Mouse (Mus musculus) c-Kit-positive CD71-negative TER-119-negative erythroid progenitor cells, embryonic 14.5 days (primary cell): ENCODE results near the gene Ccno.

Source experiments
- DNase-seq: peaks from one replicate; pipeline ENCODE4 v3.0.0-alpha.2; 2013; ENCODE audit warnings: low read depth

The Ccno gene

GRCm38 (mm10) chr13:112987532-112987943, at the start of gene Ccno:
TSS of gene Ccno (plus strand) at chr13:112987802.
- DNase-seq, result peak; percentile 79

DNA sequence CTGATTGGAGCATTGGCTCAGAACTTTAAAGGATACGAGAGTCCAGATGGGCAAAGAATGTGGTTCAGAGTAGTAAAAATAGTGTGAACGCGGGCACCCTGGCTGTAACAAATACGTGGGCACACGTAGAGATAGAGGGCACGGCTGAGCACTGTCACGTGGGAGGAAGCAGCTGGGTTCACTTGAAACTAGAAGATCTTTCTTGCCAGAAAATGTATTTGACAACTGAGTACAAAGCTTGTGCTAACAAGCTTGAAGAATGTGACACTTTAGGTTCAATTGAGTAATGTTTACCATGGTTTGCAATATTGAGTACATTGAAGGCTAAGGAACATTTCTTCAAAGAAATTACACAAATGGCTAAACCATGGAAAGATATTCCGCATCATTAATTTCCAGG, 49.5 kb upstream of the Ccno start:
- no peak for DNase-seq

DNA sequence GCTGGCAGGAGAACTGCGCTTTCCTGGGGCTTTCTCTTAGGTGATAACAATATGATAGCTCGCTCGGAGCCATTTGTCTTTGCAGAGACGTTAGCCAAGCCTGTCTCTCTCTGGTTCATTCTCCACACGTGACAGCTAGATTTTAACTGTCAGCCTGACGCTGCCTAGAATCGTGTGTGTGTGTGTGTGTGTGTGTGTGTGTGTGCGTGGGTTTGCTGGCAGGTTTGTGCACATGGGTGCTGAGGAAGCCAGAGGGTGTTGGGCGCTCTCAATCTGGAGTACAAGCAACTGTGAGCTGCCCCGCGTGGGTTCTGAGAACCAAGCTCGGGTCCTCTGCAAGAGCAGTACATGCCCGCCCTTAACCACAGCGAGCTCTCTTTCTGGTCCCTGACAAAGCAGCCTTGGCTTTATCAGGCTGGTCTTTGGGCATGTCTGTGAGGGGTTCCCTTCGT, 45.7 kb upstream of the Ccno start:
- no peak for DNase-seq

- DNase-seq, result no peak
Observed at GRCm38 (mm10) chr13:112945312-112945711, 42.3 kb upstream of the Ccno start.

DNA sequence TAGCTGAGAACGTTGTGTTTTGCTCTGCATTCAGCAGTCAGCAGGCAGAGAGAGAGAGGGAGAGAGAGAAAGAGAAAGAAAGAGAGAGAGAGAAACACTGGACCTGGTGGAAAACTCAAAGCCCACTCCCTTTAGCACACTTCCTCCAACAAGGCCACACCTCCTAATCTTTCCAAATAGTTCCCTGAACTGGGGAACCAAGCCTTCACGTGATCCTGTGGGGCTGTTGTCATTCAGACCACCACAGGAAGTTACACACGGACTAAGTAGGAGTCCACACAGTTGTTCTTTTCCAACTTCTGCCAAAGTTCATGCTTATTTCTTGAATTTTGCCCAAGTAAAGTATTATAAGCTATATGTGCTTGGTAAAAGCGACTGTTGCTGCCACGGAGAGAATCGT, 41.7 kb upstream of the Ccno start:
- DNase-seq, result no peak

DNA sequence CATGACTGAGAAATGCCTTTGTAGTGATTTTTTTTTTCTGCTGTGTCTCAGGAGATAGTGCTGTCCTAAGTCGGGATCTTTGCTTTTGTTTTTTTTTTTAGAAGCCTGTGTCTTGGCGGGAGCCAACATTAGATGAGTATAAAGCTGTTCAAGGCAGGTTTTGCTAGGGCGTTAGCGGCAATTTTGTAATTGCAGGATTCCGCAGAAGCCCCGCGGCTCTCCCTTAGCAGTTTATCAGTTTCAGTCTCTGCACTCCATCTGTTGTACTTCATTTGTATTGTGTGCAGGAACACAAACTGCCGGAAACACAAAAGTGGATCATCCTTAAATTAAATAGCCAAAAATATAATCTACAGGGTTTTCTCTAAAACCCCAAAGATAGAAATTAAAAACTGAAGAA, 33.5 kb upstream of the Ccno start:
- DNase-seq, result no peak

GRCm38 (mm10) chr13:112963081-112963480, 24.5 kb upstream of the Ccno start:
- DNase-seq, result no peak

DNA sequence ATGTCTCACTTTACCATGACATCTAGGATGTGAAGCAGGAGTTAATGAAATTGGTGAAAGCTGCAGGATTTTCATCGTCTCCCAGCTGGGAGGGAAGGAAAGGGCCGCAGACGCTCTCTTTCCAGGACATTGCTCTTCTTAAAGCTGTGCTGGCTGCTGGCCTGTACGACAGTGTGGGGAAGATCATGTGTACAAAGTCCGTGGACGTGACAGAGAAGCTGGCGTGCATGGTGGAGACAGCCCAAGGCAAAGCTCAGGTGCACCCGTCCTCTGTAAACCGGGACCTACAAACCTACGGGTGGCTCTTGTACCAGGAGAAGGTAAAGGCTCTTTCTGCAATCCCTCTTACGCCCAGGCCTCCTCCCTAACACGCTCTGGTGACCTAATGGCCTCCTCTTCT, 23.2 kb upstream of the Ccno start:
- DNase-seq, result no peak

DNA sequence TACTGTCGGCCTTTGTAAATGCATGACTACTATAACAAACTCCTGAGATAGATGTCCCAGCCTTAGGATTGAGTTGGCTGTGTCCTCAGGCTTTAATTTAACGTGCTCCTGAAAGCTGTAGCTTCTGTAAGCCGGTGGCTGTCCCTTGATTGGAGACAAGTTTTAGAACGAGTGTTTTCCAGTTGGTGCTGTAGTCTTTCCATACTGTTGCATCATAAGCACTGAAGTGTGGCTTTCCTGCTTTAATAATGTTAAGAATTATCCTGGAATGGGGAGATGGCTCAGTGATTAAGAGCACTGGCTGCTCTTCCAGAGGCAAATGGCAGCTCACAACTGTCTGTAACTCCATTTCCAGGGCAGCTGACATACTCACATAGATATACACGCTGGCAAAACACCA, 20.3 kb upstream of the Ccno start:
- DNase-seq, result no peak

GRCm38 (mm10) chr13:112976720-112977119, 10.9 kb upstream of the Ccno start:
- no peak for DNase-seq

GRCm38 (mm10) chr13:112985605-112986450, 1.8 kb upstream of the Ccno start:
- DNase-seq, result no peak

- no peak for DNase-seq
Observed at GRCm38 (mm10) chr13:112986451-112986950, 1.1 kb upstream of the Ccno start.

DNA sequence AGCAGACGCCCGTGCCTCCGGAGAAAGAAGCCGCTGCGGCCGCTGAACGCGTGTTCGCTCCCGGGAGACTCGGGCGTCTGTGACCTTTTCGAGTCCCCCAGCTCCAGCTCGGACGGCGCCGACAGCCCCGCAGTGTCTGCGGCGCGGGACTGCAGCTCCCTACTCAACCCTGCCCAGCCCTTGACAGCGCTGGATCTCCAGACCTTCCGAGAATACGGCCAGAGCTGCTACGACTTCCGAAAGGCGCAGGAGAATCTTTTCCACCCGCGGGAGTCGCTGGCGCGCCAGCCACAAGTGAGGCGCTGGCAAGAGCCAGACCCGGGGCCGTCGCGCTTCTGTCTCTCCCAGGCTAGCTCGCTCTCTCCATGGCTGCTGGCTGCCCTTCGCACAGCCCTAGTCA, 389 bp downstream of the Ccno start:
- no peak for DNase-seq

DNA sequence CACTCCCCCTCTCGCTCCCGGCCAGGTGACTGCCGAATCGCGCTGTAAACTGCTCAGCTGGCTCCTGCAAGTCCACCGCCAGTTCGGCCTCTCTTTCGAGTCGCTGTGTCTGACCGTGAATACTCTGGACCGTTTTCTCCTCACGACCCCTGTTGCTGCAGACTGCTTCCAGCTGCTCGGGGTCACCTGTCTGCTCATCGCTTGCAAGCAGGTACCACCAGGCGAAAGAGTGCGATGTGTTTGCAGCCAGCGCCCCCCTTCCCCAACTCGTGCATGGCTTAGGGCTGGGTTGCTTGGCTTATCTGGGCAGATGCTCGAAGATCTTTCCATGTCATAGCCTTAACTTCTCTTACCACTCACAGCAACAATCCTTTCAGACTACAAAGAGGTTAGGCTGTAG, 1.3 kb downstream of the Ccno start:
- no peak for DNase-seq

- no peak for DNase-seq
Observed at GRCm38 (mm10) chr13:112989541-112989940, 1.9 kb downstream of the Ccno start.

DNA sequence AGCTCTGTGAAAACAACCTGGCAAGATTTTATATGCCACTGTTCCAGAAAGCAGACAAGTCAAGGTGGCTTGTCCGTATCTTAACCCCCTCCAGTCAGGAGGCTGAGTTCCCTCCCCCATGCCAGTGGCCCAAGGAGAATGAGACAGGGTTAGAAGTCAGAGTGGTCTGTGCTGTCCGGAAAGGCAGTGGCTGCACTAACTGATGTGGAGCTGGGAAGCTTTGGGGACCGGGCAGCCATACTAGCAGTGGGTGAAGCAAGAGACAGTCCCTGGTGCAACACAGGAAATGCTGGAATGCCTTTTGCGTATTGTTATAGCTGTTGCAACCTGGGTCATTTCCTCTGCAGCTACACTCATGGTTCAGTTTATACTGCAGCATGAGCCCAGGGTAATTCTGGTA, 2.7 kb downstream of the Ccno start:
- no peak for DNase-seq

DNA sequence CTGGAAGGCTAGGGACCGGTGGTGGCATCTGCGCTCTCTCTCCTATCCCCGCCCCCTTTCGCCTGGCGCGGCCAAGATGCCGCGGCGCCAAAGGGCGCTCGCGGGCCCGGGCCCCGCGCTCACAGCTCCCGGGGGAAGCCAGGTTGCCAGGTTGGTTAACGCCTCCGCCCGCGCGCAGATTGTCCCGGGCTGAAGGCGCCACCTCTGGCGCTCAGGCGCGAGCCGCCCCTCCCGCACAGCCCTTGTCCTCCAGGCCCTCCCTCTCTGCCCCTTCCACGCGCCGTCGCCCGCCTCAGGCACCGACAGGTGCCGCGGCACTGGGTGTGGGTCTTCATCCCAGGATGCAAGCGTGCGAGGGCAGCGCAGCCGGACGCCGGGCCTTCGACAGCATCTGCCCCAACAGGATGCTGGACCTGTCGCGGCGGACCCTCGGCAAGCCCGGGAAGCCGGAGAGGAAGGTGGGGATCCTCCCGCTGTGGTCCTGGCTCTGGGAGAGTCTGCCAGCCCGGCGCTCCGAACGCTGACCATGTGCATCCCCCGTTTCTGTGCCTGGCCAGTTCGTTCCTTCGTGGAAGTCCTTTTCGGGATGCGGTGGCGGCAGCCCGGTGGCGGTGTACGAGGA, 6.0 kb downstream of the Ccno start, which contains the start of gene Mcidas:
Mcidas (plus strand) TSS at position 315 of the 622 bp plus-strand sequence.
- no peak for DNase-seq

DNA sequence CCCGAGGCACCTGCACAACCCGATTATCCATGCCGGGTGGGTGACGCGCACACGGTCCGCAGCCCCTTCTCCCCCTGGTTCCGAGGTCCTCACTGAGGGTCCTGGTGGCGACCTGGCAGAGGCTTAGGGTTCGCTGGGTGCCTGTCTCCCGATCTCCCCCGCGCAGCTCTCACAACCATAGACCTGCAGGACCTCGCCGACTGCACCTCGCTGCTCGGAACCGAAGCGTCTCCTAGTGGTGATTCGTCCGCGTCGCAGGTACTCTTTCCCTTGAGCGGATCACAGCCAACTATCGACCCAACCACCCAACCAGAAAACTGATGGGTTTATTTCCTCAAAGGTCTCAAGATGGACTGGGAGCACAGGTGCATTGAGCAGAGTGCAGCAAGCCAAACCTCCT, 6.6 kb downstream of the Ccno start:
- DNase-seq, result no peak

DNA sequence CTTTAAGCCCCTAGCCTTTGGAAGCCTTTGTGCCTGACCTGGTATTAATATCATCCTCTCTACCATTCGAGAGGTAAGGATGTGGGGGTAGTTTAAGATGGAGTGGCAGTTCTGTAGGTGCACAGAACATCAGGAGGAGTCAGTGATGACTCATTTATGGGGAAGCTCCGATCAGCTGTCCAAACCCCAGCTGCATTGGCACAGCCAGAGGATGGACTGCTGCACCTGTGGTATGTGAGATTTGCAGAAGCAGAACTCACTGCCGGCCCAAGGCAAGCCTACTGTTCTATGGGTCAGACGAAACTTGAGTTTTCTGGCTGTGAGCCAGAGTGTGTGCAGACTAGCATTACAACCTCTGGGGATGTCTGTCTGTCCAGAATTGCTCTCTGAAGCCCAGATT, 8.8 kb downstream of the Ccno start:
- no peak for DNase-seq

- no peak for DNase-seq
Observed at GRCm38 (mm10) chr13:112997369-112997768, 9.8 kb downstream of the Ccno start.

GRCm38 (mm10) chr13:112998427-112999201, 11.0 kb downstream of the Ccno start:
- DNase-seq, result no peak

DNA sequence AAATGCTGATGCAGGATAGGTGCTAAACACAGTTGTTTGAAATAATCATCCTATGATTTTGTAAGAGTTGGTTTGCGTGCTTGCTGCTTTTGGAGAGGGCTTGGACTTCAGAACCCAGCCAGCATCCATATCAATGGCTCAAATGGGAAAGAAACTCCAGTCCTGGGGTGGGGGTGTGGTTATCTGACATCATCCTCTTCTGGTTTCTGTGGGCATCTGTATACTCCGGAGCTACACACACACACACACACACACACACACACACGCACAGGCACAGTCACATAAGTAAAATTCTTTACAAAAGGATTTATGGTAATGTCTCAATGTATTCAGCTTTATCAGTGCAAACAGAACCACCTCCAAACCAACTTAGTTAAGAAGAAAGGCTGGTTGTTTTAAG, 12.5 kb downstream of the Ccno start:
- no peak for DNase-seq
